Mouse (Mus musculus): ENCODE data around the gene Thy1. TPM values are rescaled to one million over a fixed set of nuclear protein-coding genes. Genes with fewer than 3 reads are reported as not detected.

Gene Thy1
- 10 to 100 TPM; 44.1 to 46.3 TPM for total RNA-seq (2021)
- long read RNA-seq, experiment 1, partial matches to known transcripts = 0 of 12 reads
- long read RNA-seq, experiment 1, other reads (novel, unspliced or antisense) = 9 of 12 reads
- long read RNA-seq, experiment 2, transcript Thy1-201 (4 exons, 1,735 nt) = major isoform, 5 of 10 reads
- long read RNA-seq, experiment 2, partial matches to known transcripts = 5 of 10 reads
- long read RNA-seq, experiment 2, other reads (novel, unspliced or antisense) = 0 of 10 reads

- DNase-seq (ENCODE audit: low spot score in 2 of 2) = no peak
These were observed at the start of gene Thy1 for GRCm38 (mm10) chr9:44042836-44043707. Gene Thy1, plus strand, starts transcription at chr9:44043384.

GRCm38 (mm10) chr9:43997681-43998080, 45.5 kb upstream of the Thy1 start:
- DNase-seq (ENCODE audit: low spot score in 2 of 2) = no peak

- DNase-seq (ENCODE audit: low spot score in 2 of 2) = no peak
These were observed 44.3 kb upstream of the Thy1 start for GRCm38 (mm10) chr9:43998851-43999250.

GRCm38 (mm10) chr9:44004362-44004761, 38.8 kb upstream of the Thy1 start:
- no peak for DNase-seq (ENCODE audit: low spot score in 2 of 2)

GRCm38 (mm10) chr9:44005305-44005704, 37.9 kb upstream of the Thy1 start:
- no peak for DNase-seq (ENCODE audit: low spot score in 2 of 2)

- no peak for DNase-seq (ENCODE audit: low spot score in 2 of 2)
These were observed 35.9 kb upstream of the Thy1 start for GRCm38 (mm10) chr9:44007323-44007722.

GRCm38 (mm10) chr9:44007991-44008390, 35.2 kb upstream of the Thy1 start:
- no peak for DNase-seq (ENCODE audit: low spot score in 2 of 2)

- no peak for DNase-seq (ENCODE audit: low spot score in 2 of 2)
These were observed 32.3 kb upstream of the Thy1 start for GRCm38 (mm10) chr9:44010900-44011299.

GRCm38 (mm10) chr9:44011668-44012067, 31.5 kb upstream of the Thy1 start:
- no peak for DNase-seq (ENCODE audit: low spot score in 2 of 2)

GRCm38 (mm10) chr9:44012164-44012563, 31.0 kb upstream of the Thy1 start:
- no peak for DNase-seq (ENCODE audit: low spot score in 2 of 2)

GRCm38 (mm10) chr9:44012761-44013301, 30.4 kb upstream of the Thy1 start:
- peak in 1 of 2 experiments; percentile 16 for DNase-seq (ENCODE audit: low spot score in 2 of 2)

- no peak for DNase-seq (ENCODE audit: low spot score in 2 of 2)
These were observed 29.4 kb upstream of the Thy1 start for GRCm38 (mm10) chr9:44013781-44014180.

- DNase-seq (ENCODE audit: low spot score in 2 of 2) = no peak
These were observed 26.9 kb upstream of the Thy1 start for GRCm38 (mm10) chr9:44016304-44016703.

- no peak for DNase-seq (ENCODE audit: low spot score in 2 of 2)
These were observed 25.3 kb upstream of the Thy1 start for GRCm38 (mm10) chr9:44017846-44018245.

GRCm38 (mm10) chr9:44020001-44020400, 23.2 kb upstream of the Thy1 start:
- no peak for DNase-seq (ENCODE audit: low spot score in 2 of 2)

- no peak for DNase-seq (ENCODE audit: low spot score in 2 of 2)
These were observed 20.9 kb upstream of the Thy1 start for GRCm38 (mm10) chr9:44022100-44022847.

GRCm38 (mm10) chr9:44024096-44024495, 19.1 kb upstream of the Thy1 start:
- no peak for DNase-seq (ENCODE audit: low spot score in 2 of 2)

GRCm38 (mm10) chr9:44029580-44030236, 13.5 kb upstream of the Thy1 start:
- DNase-seq (ENCODE audit: low spot score in 2 of 2) = no peak

- DNase-seq (ENCODE audit: low spot score in 2 of 2) = no peak
These were observed 12.5 kb upstream of the Thy1 start for GRCm38 (mm10) chr9:44030646-44031045.

GRCm38 (mm10) chr9:44031079-44031478, 12.1 kb upstream of the Thy1 start:
- no peak for DNase-seq (ENCODE audit: low spot score in 2 of 2)

- no peak for DNase-seq (ENCODE audit: low spot score in 2 of 2)
These were observed 11.2 kb upstream of the Thy1 start for GRCm38 (mm10) chr9:44031946-44032345.
